Mouse (Mus musculus) embryonic fibroblast, embryonic 13.5 days (primary cell): ENCODE measurements around the gene Dst. TPM values are rescaled to one million over a fixed set of nuclear protein-coding genes. Genes with fewer than 3 reads are reported as not detected.

Experiments used
- H3K27ac ChIP-seq: 2 replicates; pipeline ENCODE4 v1.5.1; 2012; ENCODE audit warnings: low read length, control low read depth, inconsistent platforms; ENCODE audit not compliant: insufficient read depth
- H3K4me1 ChIP-seq: 2 replicates; pipeline ENCODE4 v1.6.1; 2011; ENCODE audit warnings: low read length; ENCODE audit not compliant: control insufficient read depth, insufficient read depth
- H3K4me3 ChIP-seq: 2 replicates; pipeline ENCODE4 v1.5.1; 2011; ENCODE audit warnings: mild to moderate bottlenecking, control low read depth, low read length; ENCODE audit not compliant: insufficient read depth
- CTCF ChIP-seq: IDR thresholded peaks from 2 replicates; pipeline ENCODE4 v1.5.1; 2011; ENCODE audit warnings: mild to moderate bottlenecking, control low read depth, low read length, moderate library complexity, borderline replicate concordance; ENCODE audit not compliant: insufficient read depth
- POLR2A ChIP-seq: IDR thresholded peaks from 2 replicates; pipeline ENCODE4 v1.6.1; 2011; ENCODE audit warnings: low read depth, mild to moderate bottlenecking, control low read depth, low read length, moderate library complexity
- polyA plus RNA-seq: library from polyadenylated mRNA; stranded (reverse); fragments of >200 nt; gene quantifications from 2 replicates; pipeline ENCODE4 v1.2.4, GENCODE M21; 2011; ENCODE audit warnings: low read depth; ENCODE audit not compliant: missing spikeins, insufficient read length

Gene Dst
- polyA plus RNA-seq, 1 experiment, result 101 TPM

DNA sequence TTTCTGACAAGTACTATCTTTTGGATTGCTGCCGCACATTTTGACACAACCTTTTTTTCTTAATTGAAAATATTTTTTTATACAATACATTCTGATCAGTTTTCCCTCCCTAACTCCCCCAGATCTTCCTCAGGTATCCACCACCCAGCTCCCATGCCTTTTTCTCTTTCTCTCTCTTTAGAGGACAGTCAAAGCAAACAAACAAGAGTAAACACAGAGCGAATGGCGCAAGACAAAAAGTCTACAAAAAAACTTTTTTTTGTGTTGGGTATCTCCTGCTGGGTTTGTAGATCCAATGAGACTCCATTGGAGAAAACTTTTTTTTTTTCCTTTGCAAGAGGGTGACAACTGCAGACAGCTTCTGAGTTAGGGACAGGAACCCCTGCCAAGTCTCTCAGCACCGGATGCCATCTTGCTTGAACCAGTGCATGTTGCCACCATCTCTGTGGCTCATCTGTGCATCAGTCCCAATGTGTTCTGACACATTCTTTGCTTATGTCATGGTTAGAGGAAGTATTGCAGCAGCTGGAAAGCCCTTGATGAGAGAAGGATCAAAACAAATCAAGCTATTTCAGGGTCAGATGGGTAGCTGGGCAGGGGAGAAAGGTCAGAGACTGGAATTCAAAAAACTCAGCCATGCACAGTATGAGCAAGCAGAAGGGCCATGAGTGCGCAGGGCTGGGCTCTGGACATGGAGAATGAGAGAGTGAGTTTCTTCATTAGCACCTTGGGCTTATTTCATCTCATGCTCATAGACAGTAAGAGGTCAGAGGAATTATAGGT is 88.3 kb downstream of the Dst start:
- H3K27ac ChIP-seq, result no peak overlapping the region
- TF ChIP-seq CTCF (no peak), POLR2A (no peak)
- peaks cover 4% of the 10 kb centered on the region; the same call in 1 of the 2 replicates for H3K4me1 ChIP-seq
- H3K4me3 ChIP-seq, result no peak overlapping the region

DNA sequence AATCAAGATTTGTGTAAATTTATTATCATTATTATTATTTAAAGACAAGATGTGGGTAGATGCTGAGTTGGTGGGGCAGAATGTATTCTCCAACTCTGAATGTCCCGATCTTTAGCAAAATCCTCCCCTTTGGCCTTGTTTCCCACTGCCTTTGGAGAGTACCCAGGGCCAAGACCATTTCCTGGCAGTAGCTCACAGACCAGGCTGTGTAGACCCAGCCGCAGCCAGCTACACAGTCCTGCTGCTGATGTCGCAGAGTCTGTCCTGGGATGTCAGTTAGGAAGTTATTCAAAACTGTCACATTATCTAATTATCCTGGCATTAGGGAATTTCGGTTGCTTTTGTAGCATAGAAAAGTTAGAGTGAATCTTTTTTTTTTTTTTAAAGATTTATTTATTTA is 94.3 kb downstream of the Dst start:
- Histone ChIP-seq H3K4me3 (no peak overlapping the region), H3K27ac (no peak overlapping the region), H3K4me1 (peaks cover 4% of the 10 kb centered on the region)
- TF ChIP-seq POLR2A (no peak), CTCF (no peak)

GRCm38 (mm10) chr1:34002970-34003369 is 94.9 kb downstream of the Dst start:
- TF ChIP-seq CTCF (no peak), POLR2A (no peak)
- Histone ChIP-seq H3K4me1 (peaks cover 9% of the 10 kb centered on the region), H3K27ac (no peak overlapping the region), H3K4me3 (no peak overlapping the region)

DNA sequence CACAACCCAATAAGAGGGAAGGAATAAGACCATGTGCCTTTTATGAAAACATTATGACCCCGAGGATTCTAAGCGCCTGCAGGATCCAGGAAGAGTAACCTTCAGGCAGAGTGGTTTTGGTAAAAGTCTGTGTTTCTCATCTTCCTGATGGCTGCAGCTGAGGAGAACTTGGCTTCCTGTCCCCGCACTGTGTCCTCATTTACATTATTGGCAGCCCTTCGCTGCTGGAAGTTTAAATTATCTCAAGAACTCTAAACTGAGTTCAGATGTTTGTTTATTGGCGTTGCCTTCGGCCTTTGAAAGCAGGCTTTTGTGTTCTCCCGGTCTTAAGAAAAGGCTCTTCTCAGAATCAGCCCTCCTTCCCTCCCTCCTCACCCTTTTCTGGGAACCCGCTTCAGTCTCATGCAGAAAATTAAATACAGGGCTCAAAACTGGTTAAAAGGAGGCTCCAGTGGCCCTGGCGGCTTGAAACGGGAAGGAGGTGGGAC is 97.3 kb downstream of the Dst start:
- H3K4me3 ChIP-seq, result peak overlapping the region; percentile 18; the same call in 1 of the 2 replicates
- H3K27ac ChIP-seq, result peak overlapping the region; percentile 56
- TF ChIP-seq POLR2A (no peak), CTCF (no peak)
- H3K4me1 ChIP-seq, result peaks cover 9% of the 10 kb centered on the region

DNA sequence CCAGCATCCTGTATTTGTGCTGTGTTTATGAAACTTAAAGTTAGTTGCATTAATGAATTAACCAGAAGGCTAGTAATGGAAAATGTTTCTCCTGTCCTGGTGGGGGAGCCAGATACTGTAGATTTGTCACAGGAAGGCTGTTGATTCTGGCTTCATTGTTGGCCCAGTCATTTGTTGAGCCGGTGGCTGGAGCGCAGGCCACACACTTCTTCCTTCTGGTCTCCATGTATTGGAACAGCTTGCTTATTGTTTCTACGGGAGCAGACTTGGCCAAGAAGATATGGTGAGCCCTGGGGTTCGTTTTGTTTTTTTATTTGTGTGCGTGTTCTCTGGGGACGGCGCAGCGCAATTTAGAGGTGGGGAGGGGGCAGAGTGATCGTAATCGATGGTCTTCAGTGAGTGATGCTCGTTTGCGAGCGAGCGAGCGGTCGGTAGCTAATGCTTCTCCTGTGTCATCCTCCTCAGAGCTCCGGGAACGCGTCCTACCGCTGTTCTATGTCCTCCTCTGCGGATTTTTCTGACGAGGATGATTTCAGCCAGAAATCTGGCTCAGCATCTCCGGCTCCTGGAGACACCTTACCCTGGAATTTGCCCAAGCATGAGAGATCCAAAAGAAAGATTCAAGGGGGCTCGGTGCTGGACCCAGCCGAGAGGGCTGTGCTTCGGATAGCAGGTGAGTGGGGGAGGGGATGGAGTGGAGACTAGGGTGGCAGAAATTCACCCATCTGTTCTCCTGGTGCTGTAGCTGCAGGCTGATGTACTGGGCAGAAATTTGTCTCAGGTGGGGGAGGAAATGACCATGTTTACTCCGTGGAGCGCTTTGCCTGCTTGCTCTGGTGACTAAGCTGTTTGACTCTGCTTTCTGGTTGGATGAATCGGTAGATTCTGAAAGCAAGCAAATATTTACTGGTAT is 98.0 kb downstream of the Dst start:
- peak overlapping the region; percentile 70 for H3K4me3 ChIP-seq
- TF ChIP-seq POLR2A (peak; percentile 63), CTCF (no peak)
- peak overlapping the region; percentile 56 for H3K27ac ChIP-seq
- peaks cover 9% of the 10 kb centered on the region for H3K4me1 ChIP-seq

DNA sequence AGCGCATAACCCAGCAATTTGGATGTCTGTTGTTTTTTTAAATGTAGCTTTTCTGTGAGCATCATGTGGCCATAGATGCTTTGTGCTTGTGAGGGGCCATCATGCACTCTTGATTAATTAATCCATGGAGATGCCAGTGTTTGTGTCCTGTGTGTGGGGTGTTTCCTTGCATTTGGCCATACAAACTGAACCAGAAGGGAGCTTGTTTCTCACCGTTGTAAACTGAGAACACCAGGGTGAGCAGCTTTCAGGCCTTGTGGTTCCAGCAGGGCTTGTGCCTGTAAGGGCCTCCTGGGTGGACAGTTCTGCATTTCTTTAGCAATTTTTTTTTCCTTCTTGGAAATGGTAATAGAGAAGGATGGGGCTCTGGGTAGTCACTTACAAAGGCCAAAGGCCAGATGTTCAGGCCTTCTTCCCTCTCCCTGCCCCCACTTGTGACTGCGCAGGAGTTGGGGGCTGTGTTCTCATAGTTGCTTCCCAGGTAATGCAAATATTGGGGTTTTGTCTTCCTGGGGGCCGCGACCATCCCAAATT is 98.9 kb downstream of the Dst start:
- peak overlapping the region; percentile 70 for H3K4me3 ChIP-seq

DNA sequence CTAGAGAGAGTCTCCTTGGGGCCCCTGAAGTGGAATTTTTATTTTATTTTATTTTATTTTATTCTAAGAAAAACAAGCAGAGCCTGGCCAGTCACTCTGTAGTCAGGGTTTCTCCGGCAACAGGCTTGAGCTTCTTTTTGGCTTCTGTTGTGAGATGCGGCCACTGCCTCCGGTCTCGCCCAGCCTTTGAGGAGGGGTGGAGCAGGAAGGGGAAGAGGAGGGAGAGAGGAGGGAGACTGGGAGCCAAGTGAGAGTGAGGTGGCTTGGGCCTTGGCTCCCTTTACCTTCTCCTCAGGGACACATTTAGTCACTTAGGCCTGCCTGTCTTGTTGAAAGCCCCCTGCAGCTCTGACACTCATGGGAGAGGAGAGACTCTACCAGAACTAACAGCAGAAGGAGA is 99.4 kb downstream of the Dst start:
- H3K4me1 ChIP-seq, result peaks cover 9% of the 10 kb centered on the region
- no peak overlapping the region for H3K4me3 ChIP-seq
- TF ChIP-seq CTCF (no peak), POLR2A (peak; percentile 42; the same call in 1 of the 2 replicates)
- peak overlapping the region; percentile 79 for H3K27ac ChIP-seq

More for the DNA sequence above, 98.9 kb downstream of the Dst start:
- peak overlapping the region; percentile 50 for H3K27ac ChIP-seq
- TF ChIP-seq POLR2A, result no peak
- no peak for TF ChIP-seq CTCF
- H3K4me1 ChIP-seq, result peaks cover 9% of the 10 kb centered on the region

- peaks cover 12% of the 10 kb centered on the region for H3K4me1 ChIP-seq
- H3K27ac ChIP-seq, result peak overlapping the region; percentile 2; the same call in 1 of the 2 replicates
- H3K4me3 ChIP-seq, result peak overlapping the region; percentile 82
- 0 out of 2 replicates have a peak, but pooled peaks have one; percentile 27 for TF ChIP-seq CTCF
- peak; percentile 66 for TF ChIP-seq POLR2A
These were observed 103.1 kb downstream of the Dst start for GRCm38 (mm10) chr1:34011051-34011677.

GRCm38 (mm10) chr1:34011821-34012271 is 103.8 kb downstream of the Dst start:
- Histone ChIP-seq H3K4me1 (peaks cover 12% of the 10 kb centered on the region), H3K4me3 (peak overlapping the region; percentile 82), H3K27ac (0 out of 2 replicates have a peak overlapping the region, but pooled peaks have one; percentile 7)
- TF ChIP-seq CTCF (no peak), POLR2A (no peak)
